Mouse (Mus musculus): ENCODE results near the gene Enpp4.

Gene Enpp4

GRCm38 (mm10) chr17:44100906-44101305, 4.7 kb downstream of the Enpp4 start:
- intact Hi-C loops (cut with DNase I), result loop anchor here (2.0 kb wide), 1 partner anchor 20 kb away; no protein-coding TSS in a partner anchor

GRCm38 (mm10) chr17:44100486-44100885, 5.1 kb downstream of the Enpp4 start:
- intact Hi-C loops (cut with DNase I), result loop anchor here (2.0 kb wide), 1 partner anchor 20 kb away; no protein-coding TSS in a partner anchor

DNA sequence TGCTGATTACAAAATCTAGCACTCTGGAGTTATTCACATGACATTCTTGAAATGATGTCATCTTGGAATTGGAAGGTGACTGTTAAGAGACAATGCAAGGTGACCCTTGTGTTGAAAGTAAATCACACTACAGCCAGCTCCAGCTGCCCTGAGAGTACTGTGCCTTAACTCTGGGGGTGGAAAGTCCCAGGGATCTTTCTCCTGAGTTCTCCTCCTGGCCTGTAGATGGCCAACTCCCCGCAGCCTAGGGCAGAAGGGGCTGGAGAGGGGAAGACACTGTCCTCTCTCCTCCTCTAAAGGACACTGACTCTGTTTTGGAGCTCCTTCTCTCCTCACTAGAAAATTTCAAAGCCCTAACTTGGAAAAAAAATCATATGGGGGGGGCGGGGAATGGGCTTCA, 14.1 kb downstream of the Enpp4 start:
- intact Hi-C loops (cut with DNase I), result no loop called here

- intact Hi-C loops (cut with DNase I), result no loop called here
Observed at GRCm38 (mm10) chr17:44090916-44091315, 14.7 kb downstream of the Enpp4 start.

DNA sequence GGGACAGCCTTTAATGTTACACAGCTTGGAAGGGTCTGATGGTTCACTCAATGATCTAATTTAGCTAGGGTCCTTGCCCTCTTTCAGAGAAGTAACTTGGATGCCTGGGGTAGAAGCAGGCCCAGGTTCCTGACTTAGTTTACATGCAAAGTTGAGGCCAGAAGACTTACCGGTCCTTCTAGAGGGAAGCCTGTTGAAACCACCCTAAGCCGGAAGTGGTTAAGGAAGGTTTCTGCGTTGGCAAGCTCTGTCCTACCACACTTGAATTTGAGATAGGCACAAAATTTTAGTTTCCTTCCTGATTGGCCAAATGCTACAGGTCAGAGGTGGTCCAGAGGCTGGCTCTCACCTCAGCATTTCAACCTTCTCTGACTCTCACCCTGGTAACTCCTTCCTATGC, 17.4 kb downstream of the Enpp4 start:
- intact Hi-C loops (cut with DNase I), result no loop called here

- intact Hi-C loops (cut with DNase I), result no loop called here
Observed at GRCm38 (mm10) chr17:44083156-44083555, 22.5 kb downstream of the Enpp4 start.

- intact Hi-C loops (cut with DNase I), result loop anchor here (10.0 kb wide), 1 partner anchor 176 kb away; no protein-coding TSS in a partner anchor
Observed at GRCm38 (mm10) chr17:44078631-44079350, 26.8 kb downstream of the Enpp4 start, which contains the start of gene Enpp5. Gene Enpp5, plus strand, starts transcription at chr17:44078813.

GRCm38 (mm10) chr17:44077843-44078160, 27.8 kb downstream of the Enpp4 start:
- intact Hi-C loops (cut with DNase I), result loop anchor here (10.0 kb wide), 1 partner anchor 177 kb away; no protein-coding TSS in a partner anchor

- intact Hi-C loops (cut with DNase I), result loop anchor here (10.0 kb wide), 1 partner anchor 178 kb away; no protein-coding TSS in a partner anchor
Observed at GRCm38 (mm10) chr17:44077146-44077842, 28.3 kb downstream of the Enpp4 start.

GRCm38 (mm10) chr17:44076051-44076680, 29.4 kb downstream of the Enpp4 start:
- intact Hi-C loops (cut with DNase I), result loop anchor here (1.0 to 10.0 kb wide), 2 partner anchors 54 to 179 kb away; no protein-coding TSS in a partner anchor

DNA sequence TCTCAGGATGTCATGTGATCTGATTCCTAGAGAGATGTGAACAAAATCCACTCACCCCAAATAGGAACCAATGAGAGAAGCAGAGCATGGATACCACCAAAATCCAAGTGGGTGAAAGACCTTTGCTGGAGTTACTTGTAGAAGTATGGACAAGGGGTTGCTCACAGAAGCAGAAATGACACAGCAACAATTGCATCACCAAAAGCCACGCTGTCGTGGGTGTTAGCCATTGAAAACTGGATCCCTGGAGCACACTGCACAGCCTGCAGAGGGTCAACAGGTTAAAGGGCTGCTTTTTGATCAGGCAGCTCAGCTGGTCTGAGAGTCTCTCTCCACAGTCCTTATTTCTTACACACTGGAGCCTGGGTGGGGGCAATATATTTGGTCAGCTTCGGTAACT, 30.0 kb downstream of the Enpp4 start:
- intact Hi-C loops (cut with DNase I), result loop anchor here (10.0 kb wide), 1 partner anchor 179 kb away; no protein-coding TSS in a partner anchor

DNA sequence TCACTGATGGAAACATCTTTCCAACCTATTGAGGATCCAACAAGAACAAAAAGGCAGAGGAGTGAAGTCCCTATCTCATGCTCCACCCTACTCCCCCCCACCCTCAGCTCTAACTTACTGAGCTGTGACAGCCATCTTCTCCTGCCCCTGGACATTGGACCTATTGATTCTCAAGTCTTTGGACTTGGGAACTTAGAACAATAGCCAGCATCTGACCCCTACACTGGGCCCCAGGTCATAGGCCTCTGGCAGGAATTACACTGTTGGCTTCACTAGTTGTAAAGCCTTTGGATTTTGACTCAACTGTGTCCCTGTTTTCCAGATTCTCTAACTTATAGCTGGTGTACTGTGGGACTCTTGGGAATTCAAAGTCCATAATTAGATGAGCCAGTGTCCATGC, 33.9 kb downstream of the Enpp4 start:
- intact Hi-C loops (cut with DNase I), result loop anchor here (10.0 kb wide), 1 partner anchor 183 kb away; no protein-coding TSS in a partner anchor

- intact Hi-C loops (cut with DNase I), result no loop called here
Observed at GRCm38 (mm10) chr17:44068876-44069275, 36.7 kb downstream of the Enpp4 start.

- intact Hi-C loops (cut with DNase I), result loop anchor here (2.0 kb wide), 1 partner anchor 119 kb away; no protein-coding TSS in a partner anchor
Observed at GRCm38 (mm10) chr17:44061289-44061890, 44.2 kb downstream of the Enpp4 start.

- intact Hi-C loops (cut with DNase I), result loop anchor here (2.0 kb wide), 1 partner anchor 120 kb away; no protein-coding TSS in a partner anchor
Observed at GRCm38 (mm10) chr17:44060781-44061180, 44.8 kb downstream of the Enpp4 start.

DNA sequence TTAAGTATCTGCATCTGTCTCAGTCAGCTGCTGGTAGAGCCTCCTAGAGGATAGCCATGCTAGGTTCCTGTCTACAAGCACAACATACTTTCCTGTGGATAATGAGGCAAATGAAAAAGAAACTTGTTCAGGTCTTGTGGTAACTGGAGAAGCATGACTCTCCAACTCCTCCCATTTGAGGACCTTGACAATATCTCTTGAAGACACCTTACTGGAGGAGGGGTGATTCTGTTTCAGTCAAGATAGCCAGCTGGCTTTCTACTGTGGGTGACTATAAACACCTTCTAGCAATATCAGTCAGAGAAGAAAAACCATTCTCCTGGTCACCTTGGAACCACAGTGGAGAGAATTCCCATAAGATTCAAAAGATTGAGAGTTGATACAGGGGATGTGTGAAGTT, 47.5 kb downstream of the Enpp4 start:
- intact Hi-C loops (cut with DNase I), result no loop called here

DNA sequence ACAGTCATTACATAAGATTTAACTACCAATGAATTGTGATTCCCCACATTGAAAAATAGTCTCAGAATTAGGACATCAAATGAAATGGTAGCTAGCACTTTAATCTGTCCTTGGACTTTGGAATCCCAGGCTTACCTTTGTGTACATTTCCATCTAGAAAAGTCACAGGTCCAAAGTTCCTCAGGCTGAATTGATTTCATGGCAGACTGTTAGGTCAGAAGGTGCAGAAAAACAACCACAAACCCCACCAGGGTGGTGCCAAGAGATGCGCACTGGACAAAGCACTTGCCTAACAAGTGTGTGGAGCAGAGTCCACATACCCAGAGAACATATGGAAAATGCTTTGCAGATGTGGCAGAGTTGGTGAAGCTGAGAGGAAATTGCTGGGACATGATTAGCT, 48.5 kb downstream of the Enpp4 start:
- intact Hi-C loops (cut with DNase I), result no loop called here

GRCm38 (mm10) chr17:44053427-44053826, 52.2 kb downstream of the Enpp4 start:
- intact Hi-C loops (cut with DNase I), result no loop called here

Data from adrenal gland (tissue).